Mouse (Mus musculus) embryonic facial prominence, embryonic 11.5 days (tissue): ENCODE data around the gene Rftn1. TPM values are rescaled to one million over a fixed set of nuclear protein-coding genes. Genes with fewer than 3 reads are reported as not detected.

Source experiments
- ATAC-seq: fragments of 200-750 bp; cut with Nextera tagmentation; replicated peaks from 2 replicates; pipeline ENCODE4 v1.8.0; 2017; ENCODE audit warnings: low read depth; ENCODE audit not compliant: insufficient number of reproducible peaks, low FRiP score, low TSS enrichment
- DNase-seq: peaks from one replicate; pipeline ENCODE4 v3.0.0-alpha.2; 2015; ENCODE audit warnings: low spot score
- H3K27ac ChIP-seq: fragments of 300-500 bp; sonication (generic); replicated peaks from 2 replicates; pipeline ENCODE4 v1.5.1; 2014; ENCODE audit warnings: mild to moderate bottlenecking, low read depth, low read length, control low read depth
- H3K27me3 ChIP-seq: fragments of 300-500 bp; sonication (generic); 2 replicates; pipeline ENCODE4 v1.6.1; 2014; ENCODE audit warnings: mild to moderate bottlenecking, low read length, moderate library complexity, mixed read lengths; ENCODE audit not compliant: control insufficient read depth, insufficient read depth
- H3K36me3 ChIP-seq: fragments of 300-500 bp; sonication (generic); replicated peaks from 2 replicates; pipeline ENCODE4 v1.6.1; 2014; ENCODE audit warnings: low read depth, mild to moderate bottlenecking, low read length, moderate library complexity, mixed read lengths; ENCODE audit not compliant: control insufficient read depth, insufficient read depth
- H3K4me1 ChIP-seq: fragments of 300-500 bp; sonication (generic); 2 replicates; pipeline ENCODE4 v1.6.1; 2014; ENCODE audit warnings: low read length, mixed read lengths; ENCODE audit not compliant: control insufficient read depth, insufficient read depth
- H3K4me2 ChIP-seq: fragments of 300-500 bp; sonication (generic); 2 replicates; pipeline ENCODE4 v1.6.1; 2014; ENCODE audit warnings: low read depth, mild to moderate bottlenecking, control low read depth, low read length, moderate library complexity
- H3K4me3 ChIP-seq: fragments of 300-500 bp; sonication (generic); 2 replicates; pipeline ENCODE4 v1.5.1; 2014; ENCODE audit warnings: low read depth, low read length, control low read depth
- H3K9ac ChIP-seq: fragments of 300-500 bp; sonication (generic); replicated peaks from 2 replicates; pipeline ENCODE4 v1.6.1; 2014; ENCODE audit warnings: mild to moderate bottlenecking, control low read depth, low read length
- H3K9me3 ChIP-seq: fragments of 300-500 bp; sonication (generic); replicated peaks from 2 replicates; pipeline ENCODE4 v1.6.1; 2016; ENCODE audit warnings: mild to moderate bottlenecking, low read length, inconsistent platforms, mixed read lengths; ENCODE audit not compliant: control insufficient read depth
- WGBS: fragments of 180-500 bp; shearing (Covaris S2); extraction: QIAGEN DNeasy Blood & Tissue Kit; methylation state at CpG from one replicate; pipeline ENCODE4 v1.1.7; 2014; 5-methylcytosine and 5-hydroxymethylcytosine counted together
- polyA plus RNA-seq: library from polyadenylated mRNA; unstranded; fragments of >200 nt; fragmentation: Nextera tagmentation; extraction: Ambion mirVana; gene quantifications from 2 replicates; pipeline ENCODE4 v1.2.1, GENCODE M21; 2014

The Rftn1 gene
- polyA plus RNA-seq, 1 experiment from 2014 or later, result 6.5 TPM

- Histone ChIP-seq H3K27me3 (no peaks in the 10 kb centered on the region), H3K9me3 (no peaks in the 10 kb centered on the region), H3K4me2 (no peak overlapping the region), H3K36me3 (no peaks in the 10 kb centered on the region), H3K27ac (no peak overlapping the region), H3K9ac (no peak overlapping the region), H3K4me1 (no peaks in the 10 kb centered on the region), H3K4me3 (no peak overlapping the region)
- ATAC-seq (no peak), DNase-seq (no peak)
- 76% methylated on average over 8 of the region's 8 CpGs for WGBS
These were observed 91.1 kb downstream of the Rftn1 start for GRCm38 (mm10) chr17:50099378-50099777.

GRCm38 (mm10) chr17:50098297-50098696, 92.2 kb downstream of the Rftn1 start:
- Histone ChIP-seq H3K36me3 (no peaks in the 10 kb centered on the region), H3K9me3 (no peaks in the 10 kb centered on the region), H3K9ac (no peak overlapping the region), H3K27me3 (no peaks in the 10 kb centered on the region), H3K4me1 (no peaks in the 10 kb centered on the region), H3K4me2 (no peak overlapping the region), H3K27ac (no peak overlapping the region), H3K4me3 (no peak overlapping the region)
- 87% methylated on average over 6 of the region's 6 CpGs for WGBS
- no peak for ATAC-seq
- DNase-seq, result no peak

GRCm38 (mm10) chr17:50097831-50098230, 92.6 kb downstream of the Rftn1 start:
- H3K9me3 ChIP-seq, result no peaks in the 10 kb centered on the region
- no peak overlapping the region for H3K4me3 ChIP-seq
- WGBS, result 87% methylated on average over 5 of the region's 5 CpGs
- no peak overlapping the region for H3K27ac ChIP-seq
- ATAC-seq (no peak), DNase-seq (no peak)
- no peaks in the 10 kb centered on the region for H3K36me3 ChIP-seq
- no peak overlapping the region for H3K9ac ChIP-seq
- no peaks in the 10 kb centered on the region for H3K4me1 ChIP-seq
- no peak overlapping the region for H3K4me2 ChIP-seq
- H3K27me3 ChIP-seq, result no peaks in the 10 kb centered on the region

- H3K9ac ChIP-seq, result no peak overlapping the region
- no peak overlapping the region for H3K4me3 ChIP-seq
- DNase-seq, result no peak
- H3K4me1 ChIP-seq, result no peaks in the 10 kb centered on the region
- no peak overlapping the region for H3K27ac ChIP-seq
- no peak overlapping the region for H3K4me2 ChIP-seq
- 97% methylated on average over 4 of the region's 4 CpGs for WGBS
- H3K36me3 ChIP-seq, result no peaks in the 10 kb centered on the region
- no peak for ATAC-seq
- no peaks in the 10 kb centered on the region for H3K27me3 ChIP-seq
- no peaks in the 10 kb centered on the region for H3K9me3 ChIP-seq
These were observed 94.2 kb downstream of the Rftn1 start for GRCm38 (mm10) chr17:50096305-50096704.

GRCm38 (mm10) chr17:50094596-50094995, 95.9 kb downstream of the Rftn1 start:
- H3K9ac ChIP-seq, result no peak overlapping the region
- DNase-seq, result no peak

GRCm38 (mm10) chr17:50094077-50094476, 96.4 kb downstream of the Rftn1 start:
- Histone ChIP-seq H3K36me3 (no peaks in the 10 kb centered on the region), H3K27ac (no peak overlapping the region), H3K4me1 (no peaks in the 10 kb centered on the region), H3K9me3 (no peaks in the 10 kb centered on the region), H3K9ac (no peak overlapping the region), H3K4me2 (no peak overlapping the region), H3K27me3 (no peaks in the 10 kb centered on the region), H3K4me3 (no peak overlapping the region)
- DNase-seq (no peak), ATAC-seq (no peak)
- WGBS, result 88% methylated on average over 5 of the region's 5 CpGs

More at GRCm38 (mm10) chr17:50094596-50094995, 95.9 kb downstream of the Rftn1 start:
- ATAC-seq, result no peak
- no peak overlapping the region for H3K4me2 ChIP-seq
- no peak overlapping the region for H3K27ac ChIP-seq
- H3K4me3 ChIP-seq, result no peak overlapping the region
- no peaks in the 10 kb centered on the region for H3K4me1 ChIP-seq
- no peaks in the 10 kb centered on the region for H3K9me3 ChIP-seq
- no peaks in the 10 kb centered on the region for H3K36me3 ChIP-seq
- no peaks in the 10 kb centered on the region for H3K27me3 ChIP-seq

- H3K4me3 ChIP-seq, result no peak overlapping the region
- ATAC-seq (no peak), DNase-seq (no peak)
- H3K9ac ChIP-seq, result no peak overlapping the region
- 74% methylated on average over 3 of the region's 3 CpGs for WGBS
- no peaks in the 10 kb centered on the region for H3K4me1 ChIP-seq
- no peak overlapping the region for H3K4me2 ChIP-seq
- H3K27ac ChIP-seq, result no peak overlapping the region
- no peaks in the 10 kb centered on the region for H3K36me3 ChIP-seq
- H3K9me3 ChIP-seq, result no peaks in the 10 kb centered on the region
- no peaks in the 10 kb centered on the region for H3K27me3 ChIP-seq
These were observed 97.1 kb downstream of the Rftn1 start for GRCm38 (mm10) chr17:50093356-50093755.

- no peak for ATAC-seq
- Histone ChIP-seq H3K27me3 (no peaks in the 10 kb centered on the region), H3K4me1 (no peaks in the 10 kb centered on the region), H3K9me3 (no peaks in the 10 kb centered on the region), H3K27ac (no peak overlapping the region), H3K36me3 (no peaks in the 10 kb centered on the region), H3K9ac (no peak overlapping the region), H3K4me3 (no peak overlapping the region), H3K4me2 (no peak overlapping the region)
- 83% methylated on average over 8 of the region's 8 CpGs for WGBS
- DNase-seq, result no peak
These were observed 97.6 kb downstream of the Rftn1 start for GRCm38 (mm10) chr17:50092848-50093247.
